Mouse (Mus musculus) cortical plate, adult 2 months (tissue): ENCODE results near the gene Ppp1r1b. TPM values are rescaled to one million over a fixed set of nuclear protein-coding genes. Genes with fewer than 3 reads are reported as not detected.

Experiments
- H3K27ac ChIP-seq: fragments of 200-500 bp; 2 replicates; pipeline ENCODE4 v1.5.1; 2012; ENCODE audit warnings: low read length, control low read depth, inconsistent platforms; ENCODE audit not compliant: insufficient read depth
- H3K4me1 ChIP-seq: fragments of 200-500 bp; 2 replicates; pipeline ENCODE4 v1.6.1; 2011; ENCODE audit warnings: low read length; ENCODE audit not compliant: control insufficient read depth, insufficient read depth
- H3K4me3 ChIP-seq: fragments of 200-500 bp; 2 replicates; pipeline ENCODE4 v1.5.1; 2011; ENCODE audit warnings: mild to moderate bottlenecking, low read length, control low read depth; ENCODE audit not compliant: insufficient read depth
- CTCF ChIP-seq: fragments of 200-500 bp; IDR thresholded peaks from 2 replicates; pipeline ENCODE4 v1.5.1; 2011; ENCODE audit warnings: mild to moderate bottlenecking, control low read depth, low read length; ENCODE audit not compliant: insufficient read depth; ENCODE audit errors: extremely low read depth
- POLR2A ChIP-seq: fragments of 200-500 bp; IDR thresholded peaks from 2 replicates; pipeline ENCODE4 v1.6.1; 2011; ENCODE audit warnings: mild to moderate bottlenecking, low read length, control low read depth; ENCODE audit not compliant: insufficient read depth; ENCODE audit errors: extremely low read depth
- polyA plus RNA-seq: library from polyadenylated mRNA; depleted of rRNA; stranded (reverse); fragments of >200 nt; gene quantifications from 2 replicates; pipeline ENCODE4 v1.2.3, GENCODE M21; 2012; rRNA removed

Gene Ppp1r1b
- polyA plus RNA-seq, 1 experiment: 322 TPM

DNA sequence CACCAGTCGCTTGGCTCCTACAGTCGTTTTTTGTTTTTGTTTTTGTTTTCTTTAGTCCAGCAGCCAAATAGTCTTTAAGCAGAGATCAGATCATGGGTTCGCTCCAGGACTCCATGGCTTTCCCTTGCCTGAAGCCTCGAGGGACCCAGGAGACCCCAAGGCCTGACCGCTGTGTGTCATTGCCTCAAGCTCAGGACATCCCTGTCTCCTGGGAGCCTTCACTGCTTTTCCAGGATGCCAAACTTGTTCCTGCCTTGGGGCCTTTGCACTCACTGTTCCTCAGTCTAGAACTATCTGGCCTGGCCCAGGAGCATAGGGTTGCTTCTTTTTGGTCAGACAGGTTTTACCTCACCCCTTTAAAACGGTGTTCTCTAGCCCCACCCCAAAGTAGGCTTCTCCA lies 58.4 kb downstream of the Ppp1r1b start:
- no peaks in the 10 kb centered on the region for H3K4me1 ChIP-seq
- H3K27ac ChIP-seq: no peak overlapping the region
- TF ChIP-seq CTCF: no peak
- no peak for TF ChIP-seq POLR2A
- no peak overlapping the region for H3K4me3 ChIP-seq

Other genes with a start within 250 kb of the Ppp1r1b start
- gene Fbxl20, start 198.0 kb upstream of the Ppp1r1b start, polyA plus RNA-seq: 25.0 and 25.6 TPM in 2 replicates
- 21.7 and 23.3 TPM in 2 replicates for gene Med1, start 155.1 kb upstream of the Ppp1r1b start, polyA plus RNA-seq
- gene Cdk12, start 145.3 kb upstream of the Ppp1r1b start, polyA plus RNA-seq: 18.1 and 18.6 TPM in 2 replicates
- gene Neurod2, start 18.8 kb upstream of the Ppp1r1b start, polyA plus RNA-seq: 45.0 and 57.2 TPM in 2 replicates
- gene Stard3, start 10.0 kb downstream of the Ppp1r1b start, polyA plus RNA-seq: 63.2 and 70.8 TPM in 2 replicates
- 13.6 and 17.7 TPM in 2 replicates for gene Tcap, start 35.4 kb downstream of the Ppp1r1b start, polyA plus RNA-seq
- 0.13 and 0.40 TPM in 2 replicates for gene Pnmt, start 38.0 kb downstream of the Ppp1r1b start, polyA plus RNA-seq
- 14.4 TPM in 2 replicates for gene Pgap3, start 52.1 kb downstream of the Ppp1r1b start, polyA plus RNA-seq
- 2.0 and 2.6 TPM in 2 replicates for gene Erbb2, start 64.1 kb downstream of the Ppp1r1b start, polyA plus RNA-seq
- 192 and 197 TPM in 2 replicates for gene Mien1, start 90.6 kb downstream of the Ppp1r1b start, polyA plus RNA-seq
- gene Grb7, start 98.0 kb downstream of the Ppp1r1b start, polyA plus RNA-seq: 3.8 TPM in 2 replicates
- gene Ikzf3, start 197.6 kb downstream of the Ppp1r1b start, polyA plus RNA-seq: 0.17 and 0.44 TPM in 2 replicates
- 0.23 TPM in 1 of 2 replicates, not detected in the other for gene Zpbp2, start 202.7 kb downstream of the Ppp1r1b start, polyA plus RNA-seq
- 55.0 and 56.1 TPM in 2 replicates for gene Ormdl3, start 239.0 kb downstream of the Ppp1r1b start, polyA plus RNA-seq
- gene Lrrc3c, start 249.9 kb downstream of the Ppp1r1b start, polyA plus RNA-seq: not detected in 2 replicates